Mouse (Mus musculus): ENCODE measurements around the gene Ssu72. TPM values are rescaled to one million over a fixed set of nuclear protein-coding genes. Genes with fewer than 3 reads are reported as not detected.
"Not testable (repeated sequence)": the region's sequence is repeated elsewhere in the genome, so short reads cannot be mapped to it uniquely, and the experiment has no call there.

The Ssu72 gene
- polyA plus RNA-seq, 1 experiment from 2014 or later, result 115 TPM

GRCm38 (mm10) chr4:155740681-155741080 lies 36.1 kb downstream of the Ssu72 start:
- not testable (repeated sequence) for H3K27me3 ChIP-seq (ENCODE audit: control insufficient read depth, insufficient read depth, low read length)
- 83% methylated on average over 10 of the region's 10 CpGs for WGBS

GRCm38 (mm10) chr4:155742684-155743083 lies 38.1 kb downstream of the Ssu72 start:
- 89% methylated on average over 5 of the region's 5 CpGs for WGBS
- H3K27ac ChIP-seq (replicated peaks in 1 of 2; ENCODE audit: control insufficient read depth in 1 of 2, insufficient read depth in 1 of 2, low read depth in 2 of 2, low read length in 2 of 2), result no peak overlapping the region
- H3K4me2 ChIP-seq (ENCODE audit: low read length), result no peak overlapping the region
- H3K4me1 ChIP-seq (ENCODE audit: control insufficient read depth in 2 of 2, insufficient read depth in 2 of 2, low read length in 2 of 2), result no peaks in the 10 kb centered on the region
- no peak overlapping the region for H3K4me3 ChIP-seq (ENCODE audit: control insufficient read depth in 1 of 2, insufficient read depth in 1 of 2, low read depth in 1 of 2, low read length in 2 of 2)
- peaks cover 83% of the 10 kb centered on the region for H3K36me3 ChIP-seq (ENCODE audit: control insufficient read depth, insufficient read depth, low read length)
- H3K9ac ChIP-seq (ENCODE audit: low read length), result no peak overlapping the region
- H3K9me3 ChIP-seq (ENCODE audit: control insufficient read depth, low read length), result no peaks in the 10 kb centered on the region
- ATAC-seq (ENCODE audit: insufficient number of reproducible peaks, insufficient read depth, low FRiP score, low read depth), result no peak
- H3K27me3 ChIP-seq (ENCODE audit: control insufficient read depth, insufficient read depth, low read length), result no peaks in the 10 kb centered on the region

More at GRCm38 (mm10) chr4:155740681-155741080, 36.1 kb downstream of the Ssu72 start:
- not testable (repeated sequence) for H3K27ac ChIP-seq (replicated peaks in 1 of 2; ENCODE audit: control insufficient read depth in 1 of 2, insufficient read depth in 1 of 2, low read depth in 2 of 2, low read length in 2 of 2); H3K9me3 ChIP-seq (ENCODE audit: control insufficient read depth, low read length); H3K9ac ChIP-seq (ENCODE audit: low read length); ATAC-seq (ENCODE audit: insufficient number of reproducible peaks, insufficient read depth, low FRiP score, low read depth); H3K4me1 ChIP-seq (ENCODE audit: control insufficient read depth in 2 of 2, insufficient read depth in 2 of 2, low read length in 2 of 2); H3K4me3 ChIP-seq (ENCODE audit: control insufficient read depth in 1 of 2, insufficient read depth in 1 of 2, low read depth in 1 of 2, low read length in 2 of 2); H3K4me2 ChIP-seq (ENCODE audit: low read length)
- peaks cover 68% of the 10 kb centered on the region for H3K36me3 ChIP-seq (ENCODE audit: control insufficient read depth, insufficient read depth, low read length)

GRCm38 (mm10) chr4:155744474-155744873 lies 39.9 kb downstream of the Ssu72 start:
- Histone ChIP-seq H3K36me3 (ENCODE audit: control insufficient read depth, insufficient read depth, low read length) (peaks cover 100% of the 10 kb centered on the region), H3K27me3 (ENCODE audit: control insufficient read depth, insufficient read depth, low read length) (no peaks in the 10 kb centered on the region), H3K4me2 (ENCODE audit: low read length) (no peak overlapping the region), H3K9ac (ENCODE audit: low read length) (no peak overlapping the region), H3K9me3 (ENCODE audit: control insufficient read depth, low read length) (no peaks in the 10 kb centered on the region), H3K27ac (replicated peaks in 1 of 2; ENCODE audit: control insufficient read depth in 1 of 2, insufficient read depth in 1 of 2, low read depth in 2 of 2, low read length in 2 of 2) (no peak overlapping the region), H3K4me3 (ENCODE audit: control insufficient read depth in 1 of 2, insufficient read depth in 1 of 2, low read depth in 1 of 2, low read length in 2 of 2) (no peak overlapping the region), H3K4me1 (ENCODE audit: control insufficient read depth in 2 of 2, insufficient read depth in 2 of 2, low read length in 2 of 2) (no peaks in the 10 kb centered on the region)
- WGBS, result 84% methylated on average over 8 of the region's 8 CpGs
- ATAC-seq (ENCODE audit: insufficient number of reproducible peaks, insufficient read depth, low FRiP score, low read depth), result no peak

- Histone ChIP-seq H3K27ac (replicated peaks in 1 of 2; ENCODE audit: control insufficient read depth in 1 of 2, insufficient read depth in 1 of 2, low read depth in 2 of 2, low read length in 2 of 2) (no peak overlapping the region), H3K36me3 (ENCODE audit: control insufficient read depth, insufficient read depth, low read length) (peaks cover 100% of the 10 kb centered on the region), H3K4me3 (ENCODE audit: control insufficient read depth in 1 of 2, insufficient read depth in 1 of 2, low read depth in 1 of 2, low read length in 2 of 2) (no peak overlapping the region), H3K9ac (ENCODE audit: low read length) (no peak overlapping the region), H3K27me3 (ENCODE audit: control insufficient read depth, insufficient read depth, low read length) (no peaks in the 10 kb centered on the region), H3K9me3 (ENCODE audit: control insufficient read depth, low read length) (no peaks in the 10 kb centered on the region), H3K4me2 (ENCODE audit: low read length) (no peak overlapping the region), H3K4me1 (ENCODE audit: control insufficient read depth in 2 of 2, insufficient read depth in 2 of 2, low read length in 2 of 2) (no peaks in the 10 kb centered on the region)
- no peak for ATAC-seq (ENCODE audit: insufficient number of reproducible peaks, insufficient read depth, low FRiP score, low read depth)
- 92% methylated on average over 5 of the region's 5 CpGs for WGBS
These were observed 40.5 kb downstream of the Ssu72 start for GRCm38 (mm10) chr4:155745136-155745535.

- Histone ChIP-seq H3K9me3 (ENCODE audit: control insufficient read depth, low read length) (no peaks in the 10 kb centered on the region), H3K9ac (ENCODE audit: low read length) (no peak overlapping the region), H3K4me3 (ENCODE audit: control insufficient read depth in 1 of 2, insufficient read depth in 1 of 2, low read depth in 1 of 2, low read length in 2 of 2) (no peak overlapping the region), H3K4me1 (ENCODE audit: control insufficient read depth in 2 of 2, insufficient read depth in 2 of 2, low read length in 2 of 2) (no peaks in the 10 kb centered on the region), H3K27ac (replicated peaks in 1 of 2; ENCODE audit: control insufficient read depth in 1 of 2, insufficient read depth in 1 of 2, low read depth in 2 of 2, low read length in 2 of 2) (no peak overlapping the region), H3K4me2 (ENCODE audit: low read length) (no peak overlapping the region), H3K27me3 (ENCODE audit: control insufficient read depth, insufficient read depth, low read length) (no peaks in the 10 kb centered on the region), H3K36me3 (ENCODE audit: control insufficient read depth, insufficient read depth, low read length) (peaks cover 100% of the 10 kb centered on the region)
- 83% methylated on average over 8 of the region's 8 CpGs for WGBS
- no peak for ATAC-seq (ENCODE audit: insufficient number of reproducible peaks, insufficient read depth, low FRiP score, low read depth)
These were observed 41.5 kb downstream of the Ssu72 start for GRCm38 (mm10) chr4:155746036-155746548.

GRCm38 (mm10) chr4:155746575-155747490 lies 42.2 kb downstream of the Ssu72 start:
- no peaks in the 10 kb centered on the region for H3K4me1 ChIP-seq (ENCODE audit: control insufficient read depth in 2 of 2, insufficient read depth in 2 of 2, low read length in 2 of 2)
- ATAC-seq (ENCODE audit: insufficient number of reproducible peaks, insufficient read depth, low FRiP score, low read depth), result no peak
- 87% methylated on average over 17 of the region's 17 CpGs for whole genome bisulfite sequencing

GRCm38 (mm10) chr4:155757011-155757410 lies 52.4 kb downstream of the Ssu72 start:
- Histone ChIP-seq H3K4me3 (ENCODE audit: control insufficient read depth in 1 of 2, insufficient read depth in 1 of 2, low read depth in 1 of 2, low read length in 2 of 2) (no peak overlapping the region), H3K4me1 (ENCODE audit: control insufficient read depth in 2 of 2, insufficient read depth in 2 of 2, low read length in 2 of 2) (peaks cover 12 to 34% of the 10 kb centered on the region in 2 experiments), H3K9me3 (ENCODE audit: control insufficient read depth, low read length) (no peaks in the 10 kb centered on the region), H3K4me2 (ENCODE audit: low read length) (peak overlapping the region; percentile 27), H3K27me3 (ENCODE audit: control insufficient read depth, insufficient read depth, low read length) (no peaks in the 10 kb centered on the region), H3K36me3 (ENCODE audit: control insufficient read depth, insufficient read depth, low read length) (peaks cover 60% of the 10 kb centered on the region), H3K27ac (replicated peaks in 1 of 2; ENCODE audit: control insufficient read depth in 1 of 2, insufficient read depth in 1 of 2, low read depth in 2 of 2, low read length in 2 of 2) (peak overlapping the region in 1 of 2 experiments; percentile 30; a peak in 1 of 4 replicates), H3K9ac (ENCODE audit: low read length) (peak overlapping the region; percentile 17; the same call in 1 of the 2 replicates)
- ATAC-seq (ENCODE audit: insufficient number of reproducible peaks, insufficient read depth, low FRiP score, low read depth), result no peak
- WGBS, result 56% methylated on average over 12 of the region's 12 CpGs

More at GRCm38 (mm10) chr4:155746575-155747490, 42.2 kb downstream of the Ssu72 start:
- Histone ChIP-seq H3K36me3 (ENCODE audit: control insufficient read depth, insufficient read depth, low read length) (peaks cover 100% of the 10 kb centered on the region), H3K9ac (ENCODE audit: low read length) (no peak overlapping the region), H3K27me3 (ENCODE audit: control insufficient read depth, insufficient read depth, low read length) (no peaks in the 10 kb centered on the region), H3K4me2 (ENCODE audit: low read length) (no peak overlapping the region), H3K4me3 (ENCODE audit: control insufficient read depth in 1 of 2, insufficient read depth in 1 of 2, low read depth in 1 of 2, low read length in 2 of 2) (no peak overlapping the region), H3K9me3 (ENCODE audit: control insufficient read depth, low read length) (no peaks in the 10 kb centered on the region), H3K27ac (replicated peaks in 1 of 2; ENCODE audit: control insufficient read depth in 1 of 2, insufficient read depth in 1 of 2, low read depth in 2 of 2, low read length in 2 of 2) (no peak overlapping the region)

Measured in heart, embryonic 14.5 days (tissue).